Mouse (Mus musculus) heart, postnatal 0 days (tissue): ENCODE data around the gene Gm11034.

Experiments used
- CTCF ChIP-seq: IDR thresholded peaks from 2 replicates; pipeline ENCODE4 v1.5.1; 2016; ENCODE audit warnings: antibody characterized with exemption, control low read depth, low read depth
- EP300 ChIP-seq: IDR thresholded peaks from 2 replicates; pipeline ENCODE4 v1.6.1; 2016; ENCODE audit warnings: antibody characterized with exemption, low read depth

DNA sequence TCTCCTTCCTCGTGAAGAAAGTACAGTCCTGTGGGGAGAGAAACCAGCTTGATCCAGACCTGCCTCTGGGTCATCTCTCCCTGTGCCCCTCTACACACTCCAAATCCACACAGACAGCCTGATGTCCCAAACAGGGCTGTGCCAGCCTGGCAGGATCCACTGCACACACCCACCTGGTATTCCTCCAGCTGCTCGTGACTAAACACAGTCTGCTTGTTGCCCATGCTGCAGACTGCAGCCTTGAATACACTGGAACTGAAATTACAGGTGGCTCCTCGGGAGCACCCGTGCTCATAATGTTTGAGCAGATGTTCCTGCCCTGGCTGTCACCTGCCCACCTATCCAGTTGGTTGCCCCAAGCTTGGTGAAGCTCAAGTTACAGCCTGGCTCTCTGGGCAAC lies 685 bp downstream of the Gm11034 start, which contains the start of gene Cib3:
- TF ChIP-seq CTCF (no peak), EP300 (no peak)
